Mouse (Mus musculus) ovary, adult 18-20 months (tissue): Measurements from ENCODE around the gene Rora.
A peak's percentile ranks its signal among the peaks of the same experiment; 100 is the strongest.

Experiments used
- DNase-seq: peaks from one replicate; pipeline ENCODE4 v3.0.0; 2022; ENCODE audit warnings: low spot score, mixed read lengths

The Rora gene

DNA sequence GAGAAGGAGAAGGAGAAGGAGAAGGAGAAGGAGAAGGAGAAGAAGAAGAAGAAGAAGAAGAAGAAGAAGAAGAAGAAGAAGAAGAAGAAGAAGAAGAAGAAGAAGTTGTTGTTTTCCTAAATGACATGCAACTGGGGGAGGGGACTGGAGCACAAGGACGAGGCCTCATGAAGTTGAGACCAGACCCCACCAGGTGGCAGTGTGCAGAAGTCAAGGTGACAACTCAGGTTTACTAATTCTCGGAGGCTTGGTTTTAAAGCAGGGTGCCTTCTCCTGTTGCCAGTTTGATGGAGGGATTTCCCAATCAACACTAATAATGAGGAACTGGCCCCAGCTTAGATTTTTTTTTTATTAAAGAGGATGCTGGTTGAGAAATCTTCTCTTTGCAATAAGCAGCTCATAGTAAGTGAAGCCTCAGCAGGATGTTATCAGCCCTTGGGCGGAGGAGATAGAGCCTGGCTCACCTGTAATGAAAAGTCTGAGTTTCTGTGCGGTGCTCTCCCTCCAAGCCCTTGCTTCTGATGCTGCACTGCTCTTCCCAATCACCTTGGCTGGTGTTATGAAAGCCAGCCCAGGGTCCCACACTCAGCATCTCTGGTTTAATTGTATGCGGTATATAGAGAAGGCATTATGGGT is 303.5 kb downstream of the Rora start:
- peak; percentile 9 for DNase-seq

DNA sequence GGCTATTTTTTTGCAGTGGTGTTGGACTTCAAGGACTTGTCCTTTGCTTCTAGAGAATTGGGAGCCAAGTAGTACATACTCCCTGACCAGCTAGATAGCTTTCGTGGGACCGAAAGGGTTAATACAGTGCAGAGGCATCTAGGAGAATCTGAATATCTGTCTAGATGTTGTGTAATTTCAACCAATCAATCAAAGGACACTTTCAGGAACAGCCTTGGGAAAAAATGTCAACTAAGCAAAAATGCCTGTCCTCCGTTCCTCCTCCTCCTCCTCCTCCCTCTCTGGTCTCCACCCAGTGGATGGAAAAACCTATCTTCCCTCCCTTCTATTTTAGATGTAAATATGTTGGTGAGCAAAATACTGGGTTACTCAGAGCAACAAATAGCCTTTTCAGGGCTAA is 304.2 kb downstream of the Rora start:
- no peak for DNase-seq

DNA sequence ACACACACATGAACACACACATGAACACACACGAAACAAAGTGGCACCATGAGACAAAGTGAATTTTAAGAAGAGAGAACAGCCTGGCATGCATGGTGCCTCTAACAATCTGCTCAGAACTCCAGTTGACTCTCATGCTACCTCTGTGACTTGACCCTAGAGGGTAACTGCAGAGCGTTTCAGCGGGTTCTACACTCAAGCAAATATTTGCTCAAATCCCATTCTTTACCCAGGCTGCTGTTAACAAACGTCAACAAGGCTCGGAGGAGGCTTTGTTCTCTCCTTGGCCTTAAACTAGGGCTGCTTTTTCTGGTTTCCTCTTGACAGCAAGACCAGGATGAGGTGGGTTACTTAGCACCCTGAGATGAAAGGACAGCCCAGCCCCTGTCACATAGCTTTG is 305.3 kb downstream of the Rora start:
- DNase-seq = no peak

DNA sequence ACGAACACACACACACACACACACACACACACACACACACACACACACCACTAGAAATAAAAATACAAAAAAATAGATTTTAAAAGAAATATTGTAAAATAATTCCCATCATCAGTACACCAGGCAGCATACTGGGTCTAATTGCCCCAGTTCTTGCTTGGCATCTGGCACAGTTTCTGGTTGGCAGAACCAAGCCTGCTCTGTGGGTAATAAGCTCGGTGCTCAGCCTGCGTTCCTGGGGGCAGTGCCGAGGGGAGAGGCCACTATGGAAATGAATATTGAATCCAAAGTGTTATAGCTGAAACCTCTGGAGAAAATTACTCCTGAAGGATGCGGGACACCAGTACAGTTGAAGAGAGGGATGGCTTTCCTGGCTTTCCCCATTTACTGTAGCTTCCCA is 310.3 kb downstream of the Rora start:
- no peak for DNase-seq

DNA sequence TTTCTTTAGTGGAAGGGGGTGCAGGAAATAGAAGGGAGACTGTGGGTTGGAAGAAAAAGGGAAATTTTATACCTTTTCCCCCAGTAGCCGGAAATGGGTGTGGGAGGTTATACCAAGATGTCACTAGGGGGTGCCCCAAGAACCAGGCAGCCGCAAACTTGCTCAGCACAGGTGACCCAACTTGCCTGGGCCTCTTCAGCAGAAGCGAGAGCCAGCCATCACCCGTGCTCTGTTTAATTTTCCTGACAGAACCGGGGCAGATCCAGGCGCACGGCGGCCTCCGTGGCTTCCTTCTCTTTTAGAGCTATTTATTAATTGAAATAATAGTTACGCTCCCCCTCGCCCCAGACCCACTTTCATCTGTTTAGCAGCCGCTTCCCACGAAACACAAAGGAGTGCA is 313.0 kb downstream of the Rora start:
- DNase-seq = no peak

DNA sequence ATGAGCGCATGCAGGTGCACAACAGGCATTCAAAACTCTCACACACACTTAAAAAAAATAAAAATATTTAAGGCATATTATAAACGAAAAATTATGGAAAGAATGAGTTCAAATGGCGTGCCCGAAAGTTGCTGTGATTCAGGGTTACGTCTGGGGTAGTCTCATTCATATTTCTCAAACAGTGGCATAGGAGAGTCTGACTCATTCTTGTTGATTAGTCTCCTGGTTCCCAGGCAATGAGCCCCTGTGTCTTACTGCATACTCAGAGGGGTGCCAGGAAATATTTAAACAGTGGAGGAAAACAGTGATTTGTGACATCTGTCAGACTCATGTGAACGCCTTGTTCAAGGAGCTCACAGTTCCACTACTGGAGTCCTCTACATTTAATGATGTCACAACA is 316.5 kb downstream of the Rora start:
- no peak for DNase-seq

DNA sequence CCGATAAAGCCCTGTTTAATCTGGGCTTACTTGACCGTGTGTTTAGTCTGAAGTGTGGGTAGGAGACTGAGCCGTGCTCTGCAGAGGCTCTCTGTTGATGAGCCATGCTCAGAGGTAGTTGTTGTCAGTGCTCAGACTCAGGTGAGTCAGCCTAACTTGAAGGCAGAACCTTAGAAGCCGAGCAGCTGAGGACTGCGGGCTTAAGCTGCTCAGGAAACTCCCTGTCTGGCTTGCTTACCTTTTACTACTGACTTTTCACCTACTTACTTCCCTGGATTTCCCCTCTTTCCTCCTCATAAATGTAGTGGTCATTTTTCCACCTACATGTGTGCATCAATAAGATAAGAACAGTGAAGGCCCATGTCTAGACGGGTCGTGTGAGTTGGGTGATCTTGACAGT is 318.7 kb downstream of the Rora start:
- DNase-seq = no peak

DNA sequence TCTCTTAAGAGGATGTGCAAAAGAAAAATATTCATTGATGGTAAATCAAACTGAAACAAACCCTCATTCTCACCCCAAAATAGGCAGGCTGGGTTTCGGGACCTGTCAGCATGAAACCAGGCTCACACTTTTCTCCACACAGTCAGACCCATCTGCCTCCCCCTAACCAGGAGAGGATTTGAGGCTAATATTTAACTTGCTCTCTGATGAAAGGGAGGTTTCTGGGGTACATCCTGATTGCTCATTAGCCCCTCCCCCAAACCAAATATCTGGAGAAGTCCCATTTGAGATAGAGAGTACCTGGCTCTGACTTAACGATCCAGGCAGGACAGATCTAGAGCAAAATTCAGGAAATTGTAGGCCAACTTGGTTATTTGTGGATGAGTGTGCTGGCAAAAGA is 320.9 kb downstream of the Rora start:
- no peak for DNase-seq

DNA sequence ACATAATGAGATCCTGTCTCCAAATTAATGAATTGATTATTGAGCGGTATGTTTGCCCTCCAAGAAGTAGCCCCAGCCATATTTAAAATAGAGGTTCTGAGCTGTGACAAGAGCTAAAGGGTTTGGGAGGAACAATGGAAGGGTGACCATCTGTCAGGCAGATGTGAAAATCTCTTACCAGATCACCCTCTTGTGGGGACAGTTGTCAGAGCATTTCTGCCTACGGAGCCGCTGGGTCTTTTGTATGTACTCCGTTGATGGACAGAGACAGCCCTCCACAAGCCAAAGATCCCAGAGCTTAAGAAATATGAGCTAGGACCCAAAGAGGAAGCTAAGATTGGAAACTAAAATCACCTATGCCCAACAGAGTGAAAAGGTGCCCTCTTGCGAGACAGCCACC is 322.6 kb downstream of the Rora start:
- DNase-seq = no peak

DNA sequence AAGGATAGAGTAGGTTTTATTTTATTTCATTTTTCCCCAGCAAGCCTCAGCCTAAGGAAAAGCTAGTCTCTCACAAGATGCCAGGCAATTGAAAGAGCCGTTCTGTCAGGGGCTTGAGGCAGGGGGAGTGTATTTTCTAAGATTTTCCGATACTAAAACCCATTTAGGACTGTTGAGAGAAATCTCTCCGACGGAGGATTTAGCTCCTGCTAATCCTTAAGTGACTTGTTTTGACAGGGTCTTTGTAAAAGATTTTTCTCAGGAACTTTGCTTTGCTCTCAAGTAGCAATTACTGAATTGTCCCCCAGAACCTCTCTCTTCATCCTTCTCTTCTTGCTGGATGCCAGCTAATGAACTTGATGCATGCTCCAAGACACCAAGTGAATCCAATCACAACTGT is 323.3 kb downstream of the Rora start:
- DNase-seq = no peak

DNA sequence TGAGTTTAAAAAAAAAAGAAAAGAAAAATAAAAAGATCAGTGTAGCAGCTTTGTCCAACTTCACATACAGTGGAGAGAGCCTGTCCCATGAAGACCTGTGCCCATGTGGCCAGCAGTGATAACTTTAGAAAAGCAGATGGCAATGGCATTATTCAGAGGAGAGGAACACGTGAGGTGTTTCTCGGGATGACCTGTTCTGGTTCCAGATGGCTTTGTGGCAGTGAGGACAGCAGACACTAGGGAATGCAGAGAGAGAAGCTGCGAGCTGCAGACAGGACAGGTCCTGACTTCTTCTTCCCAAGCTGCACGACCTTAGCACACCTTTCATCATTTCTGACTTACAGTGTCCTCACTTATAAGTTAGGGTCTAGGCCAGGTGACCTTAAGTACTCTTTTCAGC is 325.1 kb downstream of the Rora start:
- no peak for DNase-seq

DNA sequence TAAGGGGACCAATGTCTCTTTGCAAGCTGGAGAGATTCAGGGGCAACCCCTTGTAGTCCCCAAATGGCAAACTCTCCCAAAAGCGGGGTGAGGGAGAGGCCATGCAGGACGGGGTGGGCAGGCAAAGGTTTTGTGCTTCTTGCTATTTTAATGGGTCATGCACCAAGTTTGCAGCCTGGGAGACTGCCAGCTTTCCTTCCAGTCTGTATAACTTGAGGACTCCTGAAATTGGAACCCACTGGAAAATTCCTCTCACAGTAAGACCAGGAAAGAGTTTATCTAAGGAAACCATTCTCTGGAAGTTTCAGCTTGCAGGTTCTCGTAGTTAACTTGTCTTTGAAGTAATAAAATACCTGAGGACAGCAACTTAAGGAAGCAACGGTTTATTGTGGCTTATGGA is 326.5 kb downstream of the Rora start:
- no peak for DNase-seq

DNA sequence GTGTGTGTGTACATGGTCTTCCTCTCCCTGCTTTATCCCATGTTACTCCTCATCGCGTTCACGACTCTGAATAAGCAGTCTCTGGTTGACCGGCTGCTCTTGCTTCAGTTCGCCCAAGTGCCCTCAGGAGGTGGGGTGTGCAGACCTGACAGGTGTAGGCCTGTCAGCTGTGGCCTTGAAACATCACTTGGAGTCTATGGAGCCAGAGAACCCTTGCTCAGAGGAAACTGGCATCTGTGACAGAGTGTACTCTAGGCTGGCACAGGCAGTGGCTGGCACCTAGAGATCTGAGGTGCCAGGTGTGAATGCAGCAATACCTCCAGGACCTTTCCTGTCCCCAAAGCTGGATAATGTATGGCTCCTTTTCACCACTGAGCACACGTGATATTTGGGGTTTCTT is 331.5 kb downstream of the Rora start:
- no peak for DNase-seq

DNA sequence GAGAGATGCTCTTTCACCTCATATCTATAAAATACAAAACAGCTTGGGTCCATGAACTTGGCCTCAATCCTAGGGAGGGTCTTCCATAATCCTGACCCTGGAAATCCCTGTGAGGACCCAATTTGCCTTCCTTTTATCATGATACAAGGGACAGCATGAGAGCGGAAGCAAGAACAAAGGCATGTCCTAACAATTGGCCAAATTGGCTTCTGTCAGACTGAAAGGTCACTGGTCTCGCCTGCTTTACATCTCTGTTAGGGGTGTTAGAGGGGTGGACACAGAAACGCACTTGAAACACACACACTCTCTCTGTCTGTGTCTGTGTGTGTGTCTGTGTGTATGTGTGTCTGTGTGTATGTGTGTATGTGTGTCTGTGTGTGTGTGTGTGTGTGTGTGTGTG is 332.2 kb downstream of the Rora start:
- no peak for DNase-seq

DNA sequence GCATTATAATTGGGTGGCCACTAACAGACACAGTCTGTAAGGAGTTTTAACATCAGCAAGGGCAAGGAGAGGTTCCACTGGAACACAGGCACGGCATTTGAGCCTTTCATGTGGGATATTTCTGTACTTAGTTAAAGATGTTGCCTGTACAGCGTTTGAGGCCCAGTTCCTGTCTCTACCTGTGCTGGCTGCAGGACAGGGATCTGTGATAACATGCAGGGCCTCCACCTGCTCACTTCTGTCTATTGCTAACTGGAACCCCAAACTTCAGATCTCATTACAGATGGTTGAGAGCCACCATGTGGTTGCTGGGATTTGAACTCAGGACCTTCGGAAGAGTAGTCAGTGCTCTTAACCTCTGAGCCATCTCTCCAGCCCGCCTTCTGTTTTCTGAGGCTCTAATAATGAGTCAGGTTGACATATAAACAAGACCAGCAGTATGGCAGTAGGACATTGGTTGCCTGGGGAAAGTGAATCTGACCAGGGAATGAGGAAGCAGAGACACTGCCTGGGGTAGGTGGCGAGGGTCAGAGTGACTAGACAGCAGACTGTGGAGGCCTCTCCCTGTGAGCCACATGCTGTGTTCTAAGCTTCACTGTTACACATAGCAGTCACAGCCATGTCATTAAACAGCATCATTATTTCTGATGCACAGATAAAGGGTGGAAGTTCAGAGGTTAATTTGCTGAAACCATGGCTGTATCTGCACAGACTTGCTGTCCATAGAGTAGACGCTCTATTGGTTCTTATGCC is 333.9 kb downstream of the Rora start:
- DNase-seq = no peak

DNA sequence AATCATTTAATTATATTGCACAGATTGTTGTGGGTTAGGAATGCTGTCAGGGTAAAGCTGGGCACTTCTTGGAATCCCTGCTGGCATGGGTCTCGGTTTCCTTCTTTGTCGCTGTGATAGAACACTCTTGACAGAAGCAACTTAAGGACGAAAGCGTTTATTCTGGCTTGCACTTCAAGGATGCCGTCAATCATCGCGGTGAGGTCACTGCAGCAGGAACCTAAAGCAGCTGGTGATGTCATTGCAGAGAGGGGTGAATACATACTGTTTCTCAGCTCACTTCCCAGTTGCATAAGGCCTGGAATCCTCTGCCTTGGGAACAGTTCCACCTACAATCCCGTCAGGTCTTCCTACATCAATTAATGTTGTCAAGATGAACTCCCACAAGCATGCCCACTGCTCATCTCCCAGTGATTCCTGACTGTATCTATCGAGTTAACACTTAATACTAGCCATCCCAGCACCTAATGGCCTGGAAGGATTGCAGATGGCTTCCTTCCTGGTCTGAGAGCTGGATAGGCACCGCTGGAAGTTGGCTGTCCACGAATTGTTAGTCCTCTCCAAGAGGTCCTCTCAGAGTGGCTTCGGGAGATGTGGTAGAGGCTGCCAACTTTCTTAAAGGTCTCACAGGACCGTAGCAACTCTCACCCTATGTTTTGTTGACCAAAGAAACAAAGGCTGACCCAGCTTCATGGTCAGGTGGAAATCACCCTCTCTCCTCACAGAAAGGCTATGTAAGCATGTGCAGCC is 334.8 kb downstream of the Rora start:
- no peak for DNase-seq

DNA sequence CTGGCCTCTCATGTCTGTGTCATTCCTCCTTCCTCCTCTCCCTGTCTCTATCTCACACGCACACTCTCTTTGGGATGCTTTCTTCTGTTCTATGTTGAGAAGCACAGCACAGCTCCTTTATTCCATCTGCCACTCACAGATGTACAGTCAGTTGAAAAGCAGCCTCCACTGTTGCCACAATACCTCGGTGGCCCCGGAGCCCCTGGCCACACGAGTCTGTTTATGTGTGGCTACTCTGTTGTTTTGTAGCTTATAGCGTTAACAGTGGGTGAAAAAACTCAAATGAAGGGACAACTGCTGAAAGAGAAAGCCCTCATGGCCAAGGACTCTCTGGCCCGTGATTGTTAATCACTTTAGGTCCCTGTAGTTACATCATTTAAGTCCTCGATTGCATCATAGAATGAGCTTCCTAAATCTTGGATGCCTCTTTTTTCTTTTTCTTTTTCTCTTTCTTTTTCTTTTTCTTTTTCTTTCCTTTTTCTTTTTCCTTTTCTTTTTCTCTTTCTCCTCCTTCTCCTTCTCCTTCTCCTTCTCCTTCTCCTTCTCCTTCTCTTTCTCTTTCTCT is 336.4 kb downstream of the Rora start:
- no peak for DNase-seq

DNA sequence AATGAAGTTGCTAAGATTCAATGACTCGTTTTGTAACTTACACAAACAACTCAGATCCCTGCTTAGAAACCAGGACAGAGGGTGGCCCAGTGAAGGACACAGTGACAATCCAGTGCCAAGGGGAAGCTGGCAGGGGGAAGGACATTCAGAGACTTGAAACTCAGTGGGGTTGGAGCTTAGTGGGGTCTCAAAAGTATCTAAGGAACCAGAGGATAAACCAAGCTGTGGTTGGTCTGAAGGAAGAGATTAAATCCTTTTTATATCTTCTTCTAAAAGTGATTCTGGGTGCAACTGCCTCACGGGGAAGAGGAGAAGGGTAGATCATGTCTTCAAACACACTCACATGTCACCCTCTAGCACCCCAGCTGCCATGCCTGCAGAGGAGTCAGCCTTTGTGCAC is 340.3 kb downstream of the Rora start:
- no peak for DNase-seq

DNA sequence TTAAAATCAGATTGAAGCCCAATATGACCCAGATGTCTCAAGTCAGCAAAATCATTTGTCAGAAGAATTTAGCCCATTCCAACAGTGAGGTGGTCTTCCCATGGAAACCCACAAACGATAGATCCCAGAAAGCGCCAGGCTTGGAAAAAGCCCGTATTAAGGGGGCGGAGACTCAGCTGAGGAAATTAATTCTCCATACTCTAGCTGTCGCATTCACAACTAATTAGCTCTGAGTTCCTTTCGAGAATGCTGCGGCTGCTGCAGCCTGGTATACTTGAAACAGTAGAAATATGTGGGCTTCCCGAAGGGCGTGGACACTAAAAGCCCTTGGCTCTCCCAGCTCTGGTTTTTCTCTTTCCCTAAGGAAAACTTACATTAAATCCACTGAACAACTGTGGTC is 345.4 kb downstream of the Rora start:
- DNase-seq = no peak

DNA sequence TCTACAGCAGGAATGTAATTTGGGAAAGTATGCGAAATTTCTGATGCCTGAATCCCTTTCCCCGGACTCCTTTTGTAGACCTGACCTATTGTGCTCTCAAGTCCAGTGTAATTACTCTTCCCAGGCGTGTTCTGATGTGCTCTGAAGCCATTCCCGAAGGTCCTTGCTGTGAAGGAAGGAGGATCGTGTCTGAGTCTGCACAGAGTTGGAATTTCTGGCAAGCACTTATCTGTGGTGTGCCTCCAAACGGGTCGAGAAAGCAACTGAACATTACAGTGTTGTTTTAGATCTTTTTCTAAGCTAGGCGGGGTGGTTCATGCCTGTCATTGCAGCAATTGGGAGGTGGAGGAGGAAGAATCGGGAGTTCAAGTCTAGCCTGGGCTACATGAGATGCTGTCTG is 350.9 kb downstream of the Rora start:
- peak; percentile 12 for DNase-seq

DNA sequence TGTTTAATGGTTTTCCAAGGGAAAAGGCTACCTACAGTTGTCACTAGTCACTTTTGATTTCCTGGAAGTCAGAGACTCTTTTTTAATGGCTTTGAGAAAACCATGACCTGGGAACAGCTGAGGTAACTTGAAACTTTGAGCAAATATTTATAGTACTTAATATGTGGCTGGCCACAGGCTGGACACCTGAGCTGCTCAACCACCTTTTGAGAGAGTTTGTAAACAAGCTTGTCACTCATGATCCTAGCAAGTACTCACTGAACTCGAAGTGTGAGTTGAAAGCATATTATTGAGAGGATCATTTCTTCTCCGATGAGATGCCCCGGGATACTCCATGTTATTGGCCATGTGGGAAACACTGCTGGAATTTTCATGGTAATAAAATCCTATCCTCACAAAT is 353.1 kb downstream of the Rora start:
- no peak for DNase-seq

DNA sequence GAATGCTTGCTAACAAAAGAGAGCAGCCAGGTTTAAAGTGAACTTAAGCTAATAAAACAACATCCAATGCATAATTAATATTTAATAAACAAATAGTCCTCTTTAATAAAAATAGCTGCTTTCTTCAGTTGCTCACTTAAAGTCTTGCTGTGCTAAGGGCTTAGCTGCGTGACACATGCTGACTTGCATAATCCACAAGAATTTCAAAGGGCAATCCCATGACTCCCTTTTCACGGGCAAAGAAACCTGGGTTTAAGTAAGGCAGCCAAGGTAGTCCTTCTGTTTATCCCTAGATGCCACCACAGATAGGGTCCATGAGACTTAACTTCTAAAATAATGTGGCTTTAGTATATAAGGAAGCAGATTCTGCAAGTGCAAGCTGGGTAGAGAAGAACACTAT is 355.1 kb downstream of the Rora start:
- DNase-seq = no peak

DNA sequence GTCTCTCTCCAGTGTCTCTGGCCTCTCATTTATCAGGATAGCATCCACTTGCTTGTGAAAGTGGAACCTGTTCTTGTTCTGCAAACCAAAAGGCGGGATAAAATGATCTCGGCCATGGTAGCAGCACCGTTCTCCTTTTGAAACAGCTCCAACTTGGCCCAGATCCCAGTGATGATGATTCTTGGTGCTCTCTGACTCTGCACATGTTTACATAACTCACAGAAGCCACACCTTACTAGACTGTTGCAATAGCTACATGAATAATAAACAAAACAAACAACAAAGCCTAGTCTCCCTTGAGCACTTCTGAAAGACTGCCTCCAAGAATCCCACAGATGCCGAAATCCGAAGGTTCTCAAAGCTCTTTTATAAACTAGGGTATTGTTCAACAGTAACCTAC is 357.3 kb downstream of the Rora start:
- DNase-seq = no peak
